Mouse (Mus musculus) layer of hippocampus, adult 11-12 months (tissue): ENCODE measurements around the gene Gm9195.
A peak's percentile ranks its signal among the peaks of the same experiment; 100 is the strongest.

Experiments
- DNase-seq: peaks from one replicate; pipeline ENCODE4 v3.0.0; 2022; ENCODE audit warnings: low spot score

Gene Gm9195

GRCm38 (mm10) chr14:72491738-72492137, at the start of gene Gm9195:
Gm9195 (minus strand) TSS chr14:72491838.
- no peak for DNase-seq

GRCm38 (mm10) chr14:72536392-72537017, 44.9 kb upstream of the Gm9195 start:
- no peak for DNase-seq

GRCm38 (mm10) chr14:72533862-72534261, 42.2 kb upstream of the Gm9195 start:
- no peak for DNase-seq

- no peak for DNase-seq
Measured at GRCm38 (mm10) chr14:72532028-72532917, 40.6 kb upstream of the Gm9195 start.

- no peak for DNase-seq
Measured at GRCm38 (mm10) chr14:72527126-72527525, 35.5 kb upstream of the Gm9195 start.

GRCm38 (mm10) chr14:72519561-72519960, 27.9 kb upstream of the Gm9195 start:
- DNase-seq: no peak

GRCm38 (mm10) chr14:72518786-72519185, 27.1 kb upstream of the Gm9195 start:
- no peak for DNase-seq

- peak; percentile 45 for DNase-seq
Measured at GRCm38 (mm10) chr14:72516376-72516775, 24.7 kb upstream of the Gm9195 start.

GRCm38 (mm10) chr14:72506723-72507420, 15.2 kb upstream of the Gm9195 start:
- no peak for DNase-seq

- DNase-seq: no peak
Measured at GRCm38 (mm10) chr14:72506018-72506722, 14.5 kb upstream of the Gm9195 start.

GRCm38 (mm10) chr14:72504985-72505384, 13.3 kb upstream of the Gm9195 start:
- DNase-seq: no peak

GRCm38 (mm10) chr14:72503241-72503640, 11.6 kb upstream of the Gm9195 start:
- DNase-seq: no peak

- DNase-seq: no peak
Measured at GRCm38 (mm10) chr14:72493775-72494174, 2.1 kb upstream of the Gm9195 start.

- DNase-seq: peak; percentile 9
Measured at GRCm38 (mm10) chr14:72490367-72490766, 1.3 kb downstream of the Gm9195 start.

GRCm38 (mm10) chr14:72474501-72474900, 17.1 kb downstream of the Gm9195 start:
- DNase-seq: no peak

- DNase-seq: no peak
Measured at GRCm38 (mm10) chr14:72468429-72468828, 23.2 kb downstream of the Gm9195 start.

GRCm38 (mm10) chr14:72466384-72466783, 25.3 kb downstream of the Gm9195 start:
- DNase-seq: no peak

GRCm38 (mm10) chr14:72461591-72461990, 30.0 kb downstream of the Gm9195 start:
- no peak for DNase-seq

- no peak for DNase-seq
Measured at GRCm38 (mm10) chr14:72460291-72460690, 31.3 kb downstream of the Gm9195 start.

GRCm38 (mm10) chr14:72458930-72459329, 32.7 kb downstream of the Gm9195 start:
- DNase-seq: no peak

GRCm38 (mm10) chr14:72447141-72448091, 44.2 kb downstream of the Gm9195 start:
- DNase-seq: no peak
